Mouse (Mus musculus) gastrocnemius, adult 18-20 months (tissue): Measurements from ENCODE around the gene Mbd3. TPM values are rescaled to one million over a fixed set of nuclear protein-coding genes. Genes with fewer than 3 reads are reported as not detected.

Experiments
- DNase-seq: peaks from one replicate; pipeline ENCODE4 v3.0.0; 2021; ENCODE audit warnings: low spot score
- microRNA-seq: library from miRNA; unstranded; fragments of <30 nt; microRNA quantifications from one replicate; pipeline ENCODE4 v1.2.0, GENCODE M21; 2021
- total RNA-seq, 2 experiments: library from RNA; stranded (reverse); gene quantifications; 2 replicates each; pipeline ENCODE4 v1.2.3; 2021

Mbd3 gene
- total RNA-seq, 2 experiments from 2014 or later, result 108 to 127 TPM

DNA sequence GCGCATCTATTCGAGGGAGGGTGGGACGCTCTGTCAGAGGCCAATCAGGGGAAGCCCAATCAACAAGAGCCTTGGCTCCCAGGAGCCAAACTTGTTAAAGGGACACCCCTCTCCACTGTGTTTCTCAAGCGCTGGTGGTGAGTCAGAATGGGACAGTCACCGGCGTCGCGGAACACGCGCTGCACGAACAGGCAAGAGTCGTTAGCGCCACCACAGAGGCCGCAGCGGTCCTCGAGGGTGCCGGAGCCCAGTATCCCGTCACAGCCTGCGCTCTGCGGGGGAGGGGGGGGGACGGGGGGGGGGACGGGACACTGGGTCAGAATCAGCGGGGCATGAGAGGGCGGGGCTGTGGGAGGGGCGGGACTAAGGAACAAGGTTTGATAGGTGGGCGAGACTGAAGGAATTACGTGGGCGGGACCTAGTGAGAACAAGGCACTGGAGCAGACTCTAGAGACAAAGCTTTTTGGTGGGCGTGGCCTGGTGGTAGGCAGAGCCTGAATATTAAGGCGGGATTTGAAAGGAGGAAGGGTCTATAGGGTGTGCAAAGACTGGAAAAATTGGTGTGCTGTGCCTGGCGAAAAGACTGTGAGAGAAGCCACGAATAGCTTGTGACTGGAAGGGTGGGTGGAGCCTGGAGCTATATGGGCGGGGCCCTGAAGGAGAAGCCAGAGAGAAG is 56.5 kb downstream of the Mbd3 start:
- DNase-seq, result no peak

Small RNA genes lying within 50 kb of the gene (microRNA-seq; reads per million reads assigned to microRNA genes)
- gene Gm22721, result not detected

Other genes with a start within 250 kb of the Mbd3 start
- gene Cirbp, start 233.6 kb downstream of the Mbd3 start, total RNA-seq, result 10 to 100 TPM; 28.9 to 37.5 TPM
- gene 1600002K03Rik, start 226.6 kb downstream of the Mbd3 start, total RNA-seq, result 1 to 10 TPM; 5.4 to 6.5 TPM
- under 1 TPM; 0.24 to 0.48 TPM for gene Efna2, start 220.1 kb downstream of the Mbd3 start, total RNA-seq
- gene Mum1, start 173.1 kb downstream of the Mbd3 start, total RNA-seq, result 10 to 100 TPM; 13.8 to 13.9 TPM
- gene Ndufs7, start 150.4 kb downstream of the Mbd3 start, total RNA-seq, result 100 to 1,000 TPM; 578 to 613 TPM
- gene Gamt, start 138.5 kb downstream of the Mbd3 start, total RNA-seq, result 10 to 100 TPM; 27.4 to 28.7 TPM
- gene Dazap1, start 138.1 kb downstream of the Mbd3 start, total RNA-seq, result 10 to 100 TPM; 34.2 to 38.8 TPM
- 100 to 1,000 TPM; 703 to 778 TPM for gene Rps15, start 107.1 kb downstream of the Mbd3 start, total RNA-seq
- under 1 TPM; 0.18 to 0.31 TPM for gene Apc2, start 103.6 kb downstream of the Mbd3 start, total RNA-seq
- 1 to 10 TPM; 6.8 to 7.1 TPM for gene 2310011J03Rik, start 79.0 kb downstream of the Mbd3 start, total RNA-seq
- gene Pcsk4, start 70.1 kb downstream of the Mbd3 start, total RNA-seq, result under 1 TPM; 0.78 to 0.97 TPM
- gene Reep6, start 69.6 kb downstream of the Mbd3 start, total RNA-seq, result 1 to 10 TPM; 3.4 to 4.1 TPM
- 10 to 100 TPM; 32.5 to 37.0 TPM for gene Adamtsl5, start 51.1 kb downstream of the Mbd3 start, total RNA-seq
- gene Plk5, start 43.1 kb downstream of the Mbd3 start, total RNA-seq, result under 1 TPM; 0.09 to 0.11 TPM
- gene Mex3d, start 11.9 kb downstream of the Mbd3 start, total RNA-seq, result 1 to 10 TPM; 4.0 to 4.6 TPM
- 100 to 1,000 TPM; 831 to 847 TPM for gene Uqcr11, start 7.3 kb upstream of the Mbd3 start, total RNA-seq
- 10 to 100 TPM; 11.2 to 11.3 TPM for gene Tcf3, start 34.1 kb upstream of the Mbd3 start, total RNA-seq
- not detected for gene Onecut3, start 95.3 kb upstream of the Mbd3 start, total RNA-seq
- gene Atp8b3, start 139.6 kb upstream of the Mbd3 start, total RNA-seq, result not detected
- 10 to 100 TPM in 1 of 2 experiments, 1 to 10 TPM in 1; 9.6 to 11.1 TPM for gene Rexo1, start 162.0 kb upstream of the Mbd3 start, total RNA-seq
- 1 to 10 TPM; 1.5 to 1.9 TPM for gene Klf16, start 177.8 kb upstream of the Mbd3 start, total RNA-seq
- 10 to 100 TPM; 62.4 to 64.3 TPM for gene Abhd17a, start 190.8 kb upstream of the Mbd3 start, total RNA-seq
- gene Scamp4, start 203.3 kb upstream of the Mbd3 start, total RNA-seq, result 10 to 100 TPM; 19.0 to 20.1 TPM
- gene Adat3, start 203.3 kb upstream of the Mbd3 start, total RNA-seq, result under 1 TPM in 1 of 2 experiments, not detected in 1; 0.69 TPM
- under 1 TPM; 0.14 to 0.26 TPM for gene Gm49322, start 206.5 kb upstream of the Mbd3 start, total RNA-seq
- 100 to 1,000 TPM in 1 of 2 experiments, 10 to 100 TPM in 1; 97.2 to 128 TPM for gene Csnk1g2, start 223.3 kb upstream of the Mbd3 start, total RNA-seq